Mouse (Mus musculus) liver, postnatal 0 days (tissue): ENCODE data around the gene Capn12.

Experiments used
- CTCF ChIP-seq: sonication (generic); IDR thresholded peaks from 2 replicates; pipeline ENCODE4 v1.5.1; 2016; ENCODE audit warnings: antibody characterized with exemption, low read depth
- EP300 ChIP-seq: IDR thresholded peaks from 2 replicates; pipeline ENCODE4 v1.6.1; 2016; ENCODE audit warnings: antibody characterized with exemption, low read depth, mild to moderate bottlenecking

DNA sequence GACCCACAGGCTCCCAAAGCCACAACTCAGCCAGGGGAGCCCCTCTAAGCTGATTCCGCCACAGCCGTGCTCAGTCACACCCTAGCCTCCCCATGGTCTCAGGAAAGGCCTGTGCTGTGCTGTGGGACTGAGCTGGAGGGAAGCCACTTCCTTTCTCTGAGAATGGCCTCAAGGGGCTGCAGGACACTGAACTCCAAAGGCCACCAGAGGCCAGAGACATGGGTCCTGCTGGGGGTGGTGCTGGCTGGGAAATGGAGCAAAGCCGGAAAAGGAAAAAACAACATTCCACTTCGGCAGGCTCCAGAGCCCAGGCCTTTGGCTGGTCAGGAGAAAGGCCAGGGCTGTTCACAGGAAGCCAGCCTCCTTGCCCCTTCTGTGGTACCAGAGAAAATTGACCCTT is 30.4 kb downstream of the Capn12 start:
- TF ChIP-seq CTCF, result no peak
- TF ChIP-seq EP300, result peak; percentile 41; the same call in 1 of the 2 replicates
